Mouse (Mus musculus) liver, embryonic 14.5 days (tissue): Measurements from ENCODE around the gene Gbf1. TPM values are rescaled to one million over a fixed set of nuclear protein-coding genes. Genes with fewer than 3 reads are reported as not detected.

Source experiments
- ATAC-seq: fragments of 200-750 bp; cut with Nextera tagmentation; 2 replicates; pipeline ENCODE4 v1.8.0; 2017; ENCODE audit warnings: moderate number of reproducible peaks, mild to moderate bottlenecking, moderate library complexity; ENCODE audit not compliant: insufficient read depth
- DNase-seq, 3 experiments: peaks; one replicate each; pipeline ENCODE4 v3.0.0-alpha.2; 2012 to 2013; ENCODE audit warnings: low read depth in 3 of 3, low spot score in 3 of 3
- H3K27ac ChIP-seq: fragments of 300-500 bp; sonication (generic); 2 replicates; pipeline ENCODE4 v1.5.1; 2014; ENCODE audit warnings: moderate library complexity, mild to moderate bottlenecking, control low read depth, inconsistent platforms
- H3K27me3 ChIP-seq: fragments of 300-500 bp; sonication (generic); 2 replicates; pipeline ENCODE4 v1.6.1; 2014; ENCODE audit warnings: mild to moderate bottlenecking, low read length, moderate library complexity; ENCODE audit not compliant: control insufficient read depth, insufficient read depth
- H3K36me3 ChIP-seq: fragments of 300-500 bp; sonication (generic); replicated peaks from 2 replicates; pipeline ENCODE4 v1.6.1; 2014; ENCODE audit warnings: low read depth; ENCODE audit not compliant: control insufficient read depth, insufficient read depth
- H3K4me1 ChIP-seq, 2 experiments: fragments of 200-500 bp in 1 of 2; fragments of 300-500 bp in 1 of 2; sonication (generic) in 1 of 2; replicated peaks; 2 replicates each; pipeline ENCODE4 v1.6.1; 2012 to 2014; ENCODE audit warnings: antibody characterized with exemption in 1 of 2, inconsistent platforms in 1 of 2, low read length in 1 of 2; ENCODE audit not compliant: control insufficient read depth in 2 of 2, insufficient read depth in 2 of 2
- H3K4me2 ChIP-seq: fragments of 300-500 bp; sonication (generic); 2 replicates; pipeline ENCODE4 v1.6.1; 2014; ENCODE audit warnings: low read depth, mild to moderate bottlenecking, control low read depth, moderate library complexity
- H3K4me3 ChIP-seq, 2 experiments: fragments of 200-500 bp in 1 of 2; fragments of 300-500 bp in 1 of 2; sonication (generic) in 1 of 2; 2 replicates each; pipeline ENCODE4 v1.5.1; 2012 to 2014; ENCODE audit warnings: low read depth in 2 of 2, low read length in 2 of 2, mild to moderate bottlenecking in 2 of 2, control low read depth in 1 of 2, inconsistent platforms in 1 of 2, moderate library complexity in 1 of 2; ENCODE audit not compliant: insufficient read depth in 1 of 2
- H3K9ac ChIP-seq: fragments of 300-500 bp; sonication (generic); replicated peaks from 2 replicates; pipeline ENCODE4 v1.6.1; 2014; ENCODE audit warnings: mild to moderate bottlenecking, control low read depth, moderate library complexity
- H3K9me3 ChIP-seq: fragments of 300-500 bp; sonication (generic); 2 replicates; pipeline ENCODE4 v1.6.1; 2016; ENCODE audit warnings: low read length, mixed read lengths; ENCODE audit not compliant: control insufficient read depth
- CTCF ChIP-seq: IDR thresholded peaks from 2 replicates; pipeline ENCODE4 v1.5.1; 2016; ENCODE audit warnings: antibody characterized with exemption, low read depth, control low read depth
- EP300 ChIP-seq: IDR thresholded peaks from 2 replicates; pipeline ENCODE4 v1.6.1; 2016; ENCODE audit warnings: antibody characterized with exemption, low read depth
- WGBS: fragments of 180-500 bp; shearing (Covaris S2); extraction: QIAGEN DNeasy Blood & Tissue Kit; methylation state at CpG from one replicate; pipeline ENCODE4 v1.1.7; 2014; ENCODE audit not compliant: insufficient replicate concordance; 5-methylcytosine and 5-hydroxymethylcytosine counted together
- polyA plus RNA-seq, 2 experiments: library from polyadenylated mRNA; depleted of rRNA in 1 of 2; stranded (reverse) in 1 of 2; unstranded in 1 of 2; fragments of >200 nt; fragmentation: Nextera tagmentation in 1 of 2; extraction: Ambion mirVana in 1 of 2; gene quantifications; 2 replicates each; pipeline versions ENCODE4 v1.2.1 to v1.2.3; 2012 to 2014

Gene Gbf1
- polyA plus RNA-seq, 2 experiments = 11.2 to 14.6 TPM

GRCm38 (mm10) chr19:46326756-46327305 is 174.5 kb downstream of the Gbf1 start, which contains the start of gene Psd:
Gene Psd (minus strand): TSS chr19:46327156.
- peaks cover 58% of the 10 kb centered on the region for H3K27me3 ChIP-seq
- DNase-seq = no peak

DNA sequence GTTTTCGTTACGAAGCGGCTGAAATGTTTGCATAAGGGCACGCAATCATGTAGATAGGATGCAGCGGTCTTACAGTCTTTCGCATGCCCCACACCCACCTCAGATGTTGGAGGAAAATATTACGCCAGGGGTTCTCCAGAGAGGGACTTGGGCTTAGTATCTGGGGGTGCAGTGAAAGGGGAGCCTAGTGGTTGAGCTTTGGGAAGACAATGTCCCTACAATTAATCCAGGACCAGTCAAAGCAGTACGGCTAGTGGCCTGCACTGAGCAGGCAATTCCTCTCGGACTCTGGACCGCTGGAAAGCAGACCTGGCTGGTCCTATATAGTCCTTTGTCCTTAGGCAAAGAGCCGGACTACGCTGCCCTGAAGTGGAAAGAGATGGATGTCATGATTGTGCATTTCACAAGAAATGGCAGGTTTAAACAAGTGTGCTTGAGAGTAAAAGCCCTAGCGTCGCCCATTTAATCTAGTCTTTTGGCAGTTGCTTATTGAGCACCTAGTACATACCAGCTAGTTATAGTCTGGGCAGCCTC is 175.3 kb downstream of the Gbf1 start:
- no peak for TF ChIP-seq EP300
- no peak for TF ChIP-seq CTCF
- Histone ChIP-seq H3K27me3 (peaks cover 50% of the 10 kb centered on the region), H3K9ac (peak overlapping the region; percentile 75; the same call in 1 of the 2 replicates), H3K9me3 (no peaks in the 10 kb centered on the region), H3K4me1 (peaks cover 13 to 21% of the 10 kb centered on the region in 2 experiments), H3K36me3 (peaks cover 5% of the 10 kb centered on the region; the same call in 1 of the 2 replicates), H3K4me2 (peak overlapping the region; percentile 98), H3K4me3 (peak overlapping the region; percentile 87 to 90), H3K27ac (no peak overlapping the region; the same call in 1 of the 2 replicates)
- WGBS = 17% methylated on average over 14 of the region's 14 CpGs
- ATAC-seq (no peak), DNase-seq (no peak)

More at GRCm38 (mm10) chr19:46326756-46327305, 174.5 kb downstream of the Gbf1 start, which contains the start of gene Psd:
- Histone ChIP-seq H3K4me1 (peaks cover 13 to 21% of the 10 kb centered on the region in 2 experiments), H3K36me3 (peaks cover 5% of the 10 kb centered on the region; the same call in 1 of the 2 replicates), H3K4me2 (peak within 1 kb of the TSS; percentile 98), H3K4me3 (peak within 1 kb of the TSS; percentile 87 to 90), H3K27ac (peak within 1 kb of the TSS; percentile 41; the same call in 1 of the 2 replicates), H3K9me3 (no peaks in the 10 kb centered on the region), H3K9ac (peak within 1 kb of the TSS; percentile 75)
- WGBS = under 1% methylated on average over 35 of the region's 35 CpGs
- ATAC-seq = no peak
- TF ChIP-seq CTCF (no peak), EP300 (no peak)

GRCm38 (mm10) chr19:46328081-46329030 is 176.0 kb downstream of the Gbf1 start, which contains the start of gene Fbxl15:
Gene Fbxl15 (plus strand): TSS chr19:46328184.
- Histone ChIP-seq H3K4me3 (peak within 1 kb of the TSS; percentile 87 to 90), H3K9me3 (no peaks in the 10 kb centered on the region), H3K4me1 (peaks cover 13 to 21% of the 10 kb centered on the region in 2 experiments), H3K9ac (peak within 1 kb of the TSS; percentile 75), H3K4me2 (peak within 1 kb of the TSS; percentile 98), H3K36me3 (peaks cover 5% of the 10 kb centered on the region; the same call in 1 of the 2 replicates), H3K27me3 (peaks cover 43% of the 10 kb centered on the region), H3K27ac (peak within 1 kb of the TSS; percentile 41)
- peak; percentile 90 to 92 (median 90) for DNase-seq
- WGBS = under 1% methylated on average over 81 of the region's 81 CpGs
- ATAC-seq = peak; percentile 92
- no peak for TF ChIP-seq CTCF
- TF ChIP-seq EP300 = no peak

DNA sequence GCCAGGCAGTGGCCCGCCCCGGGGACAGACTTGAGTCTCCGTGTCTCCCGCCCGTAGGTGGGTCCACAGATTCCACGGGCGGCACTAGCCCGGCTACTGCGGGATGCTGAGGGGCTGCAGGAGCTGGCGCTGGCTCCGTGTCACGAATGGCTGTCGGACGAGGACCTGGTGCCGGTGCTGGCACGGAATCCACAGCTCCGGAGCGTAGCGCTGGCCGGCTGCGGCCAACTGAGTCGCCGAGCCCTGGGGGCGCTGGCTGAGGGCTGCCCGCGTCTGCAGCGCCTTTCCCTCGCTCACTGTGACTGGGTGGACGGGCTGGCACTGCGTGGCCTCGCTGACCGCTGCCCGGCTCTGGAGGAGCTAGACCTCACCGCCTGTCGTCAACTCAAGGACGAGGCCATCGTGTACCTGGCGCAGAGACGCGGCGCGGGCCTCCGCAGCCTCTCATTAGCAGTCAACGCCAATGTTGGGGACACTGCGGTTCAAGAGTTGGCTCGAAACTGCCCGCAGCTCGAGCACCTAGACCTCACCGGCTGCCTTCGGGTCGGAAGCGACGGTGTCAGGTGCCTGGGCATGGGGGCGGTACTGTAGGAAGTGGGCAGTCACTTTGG is 176.8 kb downstream of the Gbf1 start:
- peaks cover 5% of the 10 kb centered on the region; the same call in 1 of the 2 replicates for H3K36me3 ChIP-seq
- H3K27ac ChIP-seq = no peak overlapping the region
- ATAC-seq (no peak), DNase-seq (no peak)
- WGBS = 3% methylated on average over 54 of the region's 54 CpGs
- peak overlapping the region; percentile 75 for H3K9ac ChIP-seq
- H3K4me2 ChIP-seq = peak overlapping the region; percentile 98
- H3K4me1 ChIP-seq = peaks cover 13 to 21% of the 10 kb centered on the region in 2 experiments
- H3K4me3 ChIP-seq = peak overlapping the region; percentile 87 to 90
- H3K27me3 ChIP-seq = peaks cover 35% of the 10 kb centered on the region
- no peaks in the 10 kb centered on the region for H3K9me3 ChIP-seq
- TF ChIP-seq CTCF = no peak
- TF ChIP-seq EP300 = no peak
